Mouse (Mus musculus): ENCODE measurements around the gene Naa16.

DNA sequence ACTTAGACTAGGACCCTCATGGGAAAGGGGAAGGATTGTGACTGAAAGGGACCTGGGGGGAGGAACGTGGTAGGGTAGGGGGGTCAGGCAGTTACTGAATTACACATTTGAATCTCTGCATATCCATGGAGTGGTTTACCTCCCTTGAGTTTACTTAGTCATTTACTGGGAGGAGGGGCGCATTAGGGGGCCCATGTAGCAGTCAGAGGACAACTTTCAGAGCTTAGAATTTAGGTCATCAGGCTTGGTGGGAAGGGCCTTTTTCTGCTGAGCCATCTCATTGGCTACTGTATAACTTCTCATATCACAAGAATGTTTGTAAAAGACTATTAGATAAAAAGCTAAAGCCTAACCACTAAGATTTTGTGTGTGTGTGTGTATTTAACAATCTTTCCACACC is 20.1 kb upstream of the Naa16 start:
- TF ChIP-seq CTCF (IDR thresholded peaks at IDR 0.05; ENCODE audit: extremely low read depth, insufficient read depth, insufficient read length, insufficient replicate concordance) (no peak), POLR2A (IDR thresholded peaks at IDR 0.05; ENCODE audit: low read depth, low read length) (no peak)

Data from spleen, adult 2 months (tissue).